Mouse (Mus musculus): ENCODE measurements around the gene Ccnk. TPM values are rescaled to one million over a fixed set of nuclear protein-coding genes. Genes with fewer than 3 reads are reported as not detected.

The Ccnk gene
- polyA plus RNA-seq, 1 experiment from 2014 or later = 2.2 TPM

DNA sequence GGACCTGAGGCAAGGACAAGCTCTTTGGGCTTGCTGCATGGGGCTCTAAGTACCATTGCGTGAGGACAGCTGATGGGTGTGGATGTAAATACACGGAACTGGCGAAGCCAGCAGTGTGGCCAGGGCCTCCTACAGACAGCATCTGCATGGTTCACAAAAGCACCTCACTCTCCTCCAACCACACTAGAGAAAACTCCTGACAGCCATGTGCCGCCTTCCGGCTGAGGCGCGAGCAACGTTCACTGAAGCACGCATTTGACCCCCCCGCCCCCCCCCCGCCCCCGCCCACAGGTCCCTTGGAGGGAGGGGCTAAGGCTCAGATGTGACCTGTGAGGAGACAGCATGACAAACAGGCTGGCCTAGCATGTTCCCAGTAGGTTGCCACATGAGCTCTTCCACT lies 25.6 kb downstream of the Ccnk start:
- peaks cover 15% of the 10 kb centered on the region for H3K36me3 ChIP-seq (ENCODE audit: control insufficient read depth, insufficient read depth, low read length)
- no peaks in the 10 kb centered on the region for H3K27me3 ChIP-seq (replicated peaks; ENCODE audit: control insufficient read depth, insufficient read depth, low read length)
- ATAC-seq = no peak
- WGBS = 72% methylated on average over 12 of the region's 12 CpGs
- no peaks in the 10 kb centered on the region for H3K9me3 ChIP-seq (ENCODE audit: control insufficient read depth, low read length)
- no peak overlapping the region for H3K4me3 ChIP-seq (ENCODE audit: low read length)
- H3K27ac ChIP-seq (ENCODE audit: low read depth, low read length) = no peak overlapping the region
- H3K4me2 ChIP-seq (ENCODE audit: low read length) = no peak overlapping the region
- H3K9ac ChIP-seq (ENCODE audit: low read depth, low read length) = no peak overlapping the region
- H3K4me1 ChIP-seq (ENCODE audit: control insufficient read depth, insufficient read depth, low read depth, low read length) = peaks cover 5% of the 10 kb centered on the region; the same call in 1 of the 2 replicates

- WGBS = 10% methylated on average over 5 of the region's 5 CpGs
- Histone ChIP-seq H3K4me3 (ENCODE audit: low read length) (no peak overlapping the region), H3K4me1 (ENCODE audit: control insufficient read depth, insufficient read depth, low read depth, low read length) (peaks cover 7% of the 10 kb centered on the region; the same call in 1 of the 2 replicates), H3K9me3 (ENCODE audit: control insufficient read depth, low read length) (no peaks in the 10 kb centered on the region), H3K9ac (ENCODE audit: low read depth, low read length) (no peak overlapping the region), H3K36me3 (ENCODE audit: control insufficient read depth, insufficient read depth, low read length) (peaks cover 8% of the 10 kb centered on the region), H3K27ac (ENCODE audit: low read depth, low read length) (no peak overlapping the region), H3K4me2 (ENCODE audit: low read length) (no peak overlapping the region), H3K27me3 (replicated peaks; ENCODE audit: control insufficient read depth, insufficient read depth, low read length) (no peaks in the 10 kb centered on the region)
- peak; percentile 74 for ATAC-seq
These were observed 27.3 kb downstream of the Ccnk start for GRCm38 (mm10) chr12:108206641-108207040.

GRCm38 (mm10) chr12:108208216-108208615 lies 28.8 kb downstream of the Ccnk start:
- no peak overlapping the region for H3K27ac ChIP-seq (ENCODE audit: low read depth, low read length)
- 90% methylated on average over 9 of the region's 9 CpGs for WGBS
- no peak overlapping the region for H3K9ac ChIP-seq (ENCODE audit: low read depth, low read length)
- peaks cover 22% of the 10 kb centered on the region for H3K4me1 ChIP-seq (ENCODE audit: control insufficient read depth, insufficient read depth, low read depth, low read length)
- H3K27me3 ChIP-seq (replicated peaks; ENCODE audit: control insufficient read depth, insufficient read depth, low read length) = no peaks in the 10 kb centered on the region
- no peaks in the 10 kb centered on the region for H3K9me3 ChIP-seq (ENCODE audit: control insufficient read depth, low read length)
- H3K4me2 ChIP-seq (ENCODE audit: low read length) = no peak overlapping the region
- peaks cover 2% of the 10 kb centered on the region; the same call in 1 of the 2 replicates for H3K36me3 ChIP-seq (ENCODE audit: control insufficient read depth, insufficient read depth, low read length)
- no peak for ATAC-seq
- no peak overlapping the region for H3K4me3 ChIP-seq (ENCODE audit: low read length)

- Histone ChIP-seq H3K27ac (ENCODE audit: low read depth, low read length) (peak overlapping the region; percentile 9; the same call in 1 of the 2 replicates), H3K9me3 (ENCODE audit: control insufficient read depth, low read length) (no peaks in the 10 kb centered on the region), H3K4me3 (ENCODE audit: low read length) (no peak overlapping the region), H3K27me3 (replicated peaks; ENCODE audit: control insufficient read depth, insufficient read depth, low read length) (no peaks in the 10 kb centered on the region), H3K36me3 (ENCODE audit: control insufficient read depth, insufficient read depth, low read length) (peaks cover 2% of the 10 kb centered on the region; the same call in 1 of the 2 replicates), H3K9ac (ENCODE audit: low read depth, low read length) (no peak overlapping the region; the same call in 1 of the 2 replicates), H3K4me2 (ENCODE audit: low read length) (no peak overlapping the region), H3K4me1 (ENCODE audit: control insufficient read depth, insufficient read depth, low read depth, low read length) (peaks cover 29% of the 10 kb centered on the region)
- 27% methylated on average over 13 of the region's 13 CpGs for WGBS
- ATAC-seq = peak; percentile 15; the same call in 1 of the 2 replicates
These were observed 29.5 kb downstream of the Ccnk start for GRCm38 (mm10) chr12:108208726-108209438.

GRCm38 (mm10) chr12:108210623-108211022 lies 31.2 kb downstream of the Ccnk start:
- Histone ChIP-seq H3K9ac (ENCODE audit: low read depth, low read length) (no peak overlapping the region), H3K4me1 (ENCODE audit: control insufficient read depth, insufficient read depth, low read depth, low read length) (peaks cover 36% of the 10 kb centered on the region), H3K27me3 (replicated peaks; ENCODE audit: control insufficient read depth, insufficient read depth, low read length) (no peaks in the 10 kb centered on the region), H3K9me3 (ENCODE audit: control insufficient read depth, low read length) (no peaks in the 10 kb centered on the region), H3K36me3 (ENCODE audit: control insufficient read depth, insufficient read depth, low read length) (no peaks in the 10 kb centered on the region; the same call in 1 of the 2 replicates), H3K4me2 (ENCODE audit: low read length) (no peak overlapping the region), H3K27ac (ENCODE audit: low read depth, low read length) (no peak overlapping the region), H3K4me3 (ENCODE audit: low read length) (no peak overlapping the region)
- no peak for ATAC-seq
- 91% methylated on average over 15 of the region's 15 CpGs for WGBS

- H3K4me1 ChIP-seq (ENCODE audit: control insufficient read depth, insufficient read depth, low read depth, low read length) = peaks cover 46% of the 10 kb centered on the region
- ATAC-seq = no peak
- no peaks in the 10 kb centered on the region for H3K27me3 ChIP-seq (replicated peaks; ENCODE audit: control insufficient read depth, insufficient read depth, low read length)
- no peak overlapping the region; the same call in 1 of the 2 replicates for H3K27ac ChIP-seq (ENCODE audit: low read depth, low read length)
- no peak overlapping the region for H3K4me3 ChIP-seq (ENCODE audit: low read length)
- H3K36me3 ChIP-seq (ENCODE audit: control insufficient read depth, insufficient read depth, low read length) = no peaks in the 10 kb centered on the region; the same call in 1 of the 2 replicates
- 33% methylated on average over 5 of the region's 5 CpGs for WGBS
- no peak overlapping the region for H3K9ac ChIP-seq (ENCODE audit: low read depth, low read length)
- H3K4me2 ChIP-seq (ENCODE audit: low read length) = no peak overlapping the region
- no peaks in the 10 kb centered on the region for H3K9me3 ChIP-seq (ENCODE audit: control insufficient read depth, low read length)
These were observed 32.7 kb downstream of the Ccnk start for GRCm38 (mm10) chr12:108212071-108212470.

DNA sequence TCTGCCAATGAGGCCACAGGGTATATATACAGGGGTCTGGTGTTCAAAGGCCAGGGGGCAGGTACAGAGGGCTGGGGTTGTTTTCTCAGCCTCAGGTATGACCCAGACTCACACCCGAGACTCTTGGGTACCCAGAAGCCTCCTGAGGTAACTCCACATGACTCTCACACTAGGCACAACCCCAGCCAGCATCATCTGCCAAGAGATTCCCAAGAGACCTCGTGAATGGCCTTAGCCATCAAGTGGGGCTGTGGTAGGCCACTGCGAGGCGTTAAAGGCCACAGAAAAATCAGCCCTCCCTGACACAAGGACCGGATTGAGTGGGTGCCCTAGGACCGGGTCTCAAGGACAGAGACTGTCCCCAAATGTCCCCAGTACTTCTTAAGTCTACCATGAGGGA lies 33.1 kb downstream of the Ccnk start:
- Histone ChIP-seq H3K9me3 (ENCODE audit: control insufficient read depth, low read length) (no peaks in the 10 kb centered on the region), H3K4me1 (ENCODE audit: control insufficient read depth, insufficient read depth, low read depth, low read length) (peaks cover 50% of the 10 kb centered on the region), H3K27me3 (replicated peaks; ENCODE audit: control insufficient read depth, insufficient read depth, low read length) (no peaks in the 10 kb centered on the region), H3K36me3 (ENCODE audit: control insufficient read depth, insufficient read depth, low read length) (no peaks in the 10 kb centered on the region; the same call in 1 of the 2 replicates), H3K27ac (ENCODE audit: low read depth, low read length) (no peak overlapping the region; the same call in 1 of the 2 replicates), H3K4me2 (ENCODE audit: low read length) (no peak overlapping the region), H3K9ac (ENCODE audit: low read depth, low read length) (no peak overlapping the region), H3K4me3 (ENCODE audit: low read length) (no peak overlapping the region)
- 72% methylated on average over 6 of the region's 6 CpGs for WGBS
- ATAC-seq = no peak

- no peak for ATAC-seq
- Histone ChIP-seq H3K9ac (ENCODE audit: low read depth, low read length) (0 out of 2 replicates have a peak overlapping the region, but pooled peaks have one; percentile 14), H3K4me3 (ENCODE audit: low read length) (no peak overlapping the region)
These were observed 34.0 kb downstream of the Ccnk start for GRCm38 (mm10) chr12:108213090-108214041.

DNA sequence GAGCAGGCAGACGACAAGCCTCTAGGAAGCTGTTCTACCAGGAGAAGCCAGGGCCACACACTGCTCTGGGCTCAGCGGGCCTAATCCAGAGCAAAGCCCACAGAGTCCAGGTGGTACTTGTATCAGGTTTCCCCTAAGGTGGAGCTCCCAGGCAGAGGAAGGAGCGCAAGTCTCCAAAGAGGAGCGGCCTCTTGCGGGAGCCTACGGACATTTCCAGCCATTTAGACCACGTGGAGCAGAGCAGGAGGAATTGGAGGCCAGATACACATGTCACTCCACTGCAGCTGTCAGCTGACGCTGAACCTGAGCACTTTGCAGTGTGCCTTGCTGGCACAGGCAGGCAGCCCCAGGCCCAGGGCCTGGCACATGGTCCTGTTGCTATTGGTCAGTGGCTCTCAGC lies 35.7 kb downstream of the Ccnk start:
- Histone ChIP-seq H3K27ac (ENCODE audit: low read depth, low read length) (no peak overlapping the region), H3K9me3 (ENCODE audit: control insufficient read depth, low read length) (no peaks in the 10 kb centered on the region), H3K4me2 (ENCODE audit: low read length) (no peak overlapping the region), H3K9ac (ENCODE audit: low read depth, low read length) (no peak overlapping the region), H3K27me3 (replicated peaks; ENCODE audit: control insufficient read depth, insufficient read depth, low read length) (no peaks in the 10 kb centered on the region), H3K36me3 (ENCODE audit: control insufficient read depth, insufficient read depth, low read length) (no peaks in the 10 kb centered on the region; the same call in 1 of the 2 replicates), H3K4me1 (ENCODE audit: control insufficient read depth, insufficient read depth, low read depth, low read length) (peaks cover 63% of the 10 kb centered on the region), H3K4me3 (ENCODE audit: low read length) (no peak overlapping the region)
- no peak for ATAC-seq
- 53% methylated on average over 8 of the region's 8 CpGs for WGBS

More at GRCm38 (mm10) chr12:108213090-108214041, 34.0 kb downstream of the Ccnk start:
- WGBS = 43% methylated on average over 18 of the region's 18 CpGs
- no peaks in the 10 kb centered on the region; the same call in 1 of the 2 replicates for H3K36me3 ChIP-seq (ENCODE audit: control insufficient read depth, insufficient read depth, low read length)
- peaks cover 52% of the 10 kb centered on the region for H3K4me1 ChIP-seq (ENCODE audit: control insufficient read depth, insufficient read depth, low read depth, low read length)
- H3K27ac ChIP-seq (ENCODE audit: low read depth, low read length) = peak overlapping the region; percentile 30; the same call in 1 of the 2 replicates
- no peaks in the 10 kb centered on the region for H3K27me3 ChIP-seq (replicated peaks; ENCODE audit: control insufficient read depth, insufficient read depth, low read length)
- no peaks in the 10 kb centered on the region for H3K9me3 ChIP-seq (ENCODE audit: control insufficient read depth, low read length)
- no peak overlapping the region for H3K4me2 ChIP-seq (ENCODE audit: low read length)
